Mouse (Mus musculus): ENCODE results near the gene Arhgap19. TPM values are rescaled to one million over a fixed set of nuclear protein-coding genes. Genes with fewer than 3 reads are reported as not detected.

Arhgap19 gene
- polyA plus RNA-seq, 1 experiment from 2014 or later, result 6.3 TPM

GRCm38 (mm10) chr19:41754760-41755159 is 47.1 kb downstream of the Arhgap19 start:
- no peak overlapping the region for H3K9ac ChIP-seq
- H3K27ac ChIP-seq, result no peak overlapping the region
- no peak overlapping the region for H3K4me3 ChIP-seq
- H3K4me2 ChIP-seq, result no peak overlapping the region
- 39% methylated on average over 15 of the region's 15 CpGs for WGBS
- 0 out of 2 replicates have a peak, but pooled peaks have one; percentile 14 for ATAC-seq (ENCODE audit: low FRiP score)
- peaks cover 30% of the 10 kb centered on the region for H3K27me3 ChIP-seq
- peaks cover 28% of the 10 kb centered on the region for H3K4me1 ChIP-seq (replicated peaks)
- H3K9me3 ChIP-seq, result no peaks in the 10 kb centered on the region
- H3K36me3 ChIP-seq, result no peaks in the 10 kb centered on the region

DNA sequence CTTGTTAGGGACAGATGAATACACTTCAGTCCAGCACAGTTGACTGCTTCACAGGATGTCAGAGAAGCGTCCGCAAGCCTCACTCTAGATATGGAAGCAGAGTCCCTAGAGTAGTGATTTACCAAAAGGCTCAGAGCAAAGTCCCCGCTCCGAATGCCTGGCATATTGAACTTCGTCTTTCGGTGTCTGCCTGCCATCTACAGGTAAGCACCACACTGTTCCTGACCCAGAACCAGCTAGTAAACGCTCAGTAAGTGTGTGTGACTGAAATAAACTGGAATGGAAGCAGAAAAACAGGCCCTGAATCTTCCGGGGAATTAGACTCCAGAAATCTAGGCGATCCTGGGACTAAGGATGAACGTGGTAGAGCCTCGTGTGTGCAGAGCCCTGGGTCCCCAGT is 49.9 kb downstream of the Arhgap19 start:
- Histone ChIP-seq H3K27me3 (peaks cover 30% of the 10 kb centered on the region), H3K36me3 (no peaks in the 10 kb centered on the region), H3K9ac (no peak overlapping the region), H3K27ac (0 out of 2 replicates have a peak overlapping the region, but pooled peaks have one; percentile 0), H3K4me2 (no peak overlapping the region), H3K9me3 (no peaks in the 10 kb centered on the region), H3K4me3 (no peak overlapping the region), H3K4me1 (replicated peaks) (peaks cover 33% of the 10 kb centered on the region)
- no peak for ATAC-seq (ENCODE audit: low FRiP score)
- WGBS, result 70% methylated on average over 11 of the region's 11 CpGs

GRCm38 (mm10) chr19:41747436-41747835 is 54.4 kb downstream of the Arhgap19 start:
- WGBS, result 90% methylated on average over 14 of the region's 14 CpGs
- no peak for ATAC-seq (ENCODE audit: low FRiP score)
- H3K4me1 ChIP-seq (replicated peaks), result peaks cover 68% of the 10 kb centered on the region

GRCm38 (mm10) chr19:41745941-41746557 is 55.8 kb downstream of the Arhgap19 start:
- Histone ChIP-seq H3K4me3 (no peak overlapping the region), H3K4me1 (replicated peaks) (peaks cover 73% of the 10 kb centered on the region), H3K36me3 (no peaks in the 10 kb centered on the region), H3K27ac (peak overlapping the region; percentile 79), H3K9ac (no peak overlapping the region), H3K4me2 (no peak overlapping the region), H3K27me3 (peaks cover 18% of the 10 kb centered on the region; the same call in 1 of the 2 replicates), H3K9me3 (no peaks in the 10 kb centered on the region)
- WGBS, result 22% methylated on average over 15 of the region's 15 CpGs
- peak; percentile 85 for ATAC-seq (ENCODE audit: low FRiP score)

More at GRCm38 (mm10) chr19:41747436-41747835, 54.4 kb downstream of the Arhgap19 start:
- H3K36me3 ChIP-seq, result no peaks in the 10 kb centered on the region
- no peak overlapping the region for H3K9ac ChIP-seq
- H3K4me3 ChIP-seq, result no peak overlapping the region
- peaks cover 17% of the 10 kb centered on the region; the same call in 1 of the 2 replicates for H3K27me3 ChIP-seq
- H3K9me3 ChIP-seq, result no peaks in the 10 kb centered on the region
- H3K4me2 ChIP-seq, result no peak overlapping the region
- H3K27ac ChIP-seq, result no peak overlapping the region

DNA sequence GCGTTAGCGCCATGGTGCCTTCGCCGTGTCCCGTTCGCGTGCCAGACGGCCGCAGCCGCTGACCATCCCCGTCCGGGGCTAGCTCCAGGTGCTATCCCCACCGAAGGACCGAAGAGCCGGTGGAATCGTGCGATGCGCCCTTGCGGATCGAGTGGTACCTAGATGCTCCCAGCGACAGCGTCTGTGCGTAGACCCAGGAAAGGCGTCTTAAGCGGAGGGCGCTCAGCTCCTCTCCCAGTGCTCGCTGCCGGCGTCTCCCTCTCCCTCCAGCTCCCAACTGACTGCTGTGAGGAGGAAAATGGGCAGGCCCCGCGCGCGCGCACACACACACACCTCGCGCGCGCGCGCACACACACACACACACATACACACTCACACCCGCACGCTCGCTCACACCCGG is 58.5 kb downstream of the Arhgap19 start, which contains the start of gene Slit1:
Gene Slit1 (minus strand): TSS at position 270 of the 400 bp plus-strand sequence.
- Histone ChIP-seq H3K9ac (peak within 1 kb of the TSS; percentile 87), H3K27me3 (peaks cover 41% of the 10 kb centered on the region), H3K4me2 (peak within 1 kb of the TSS; percentile 76), H3K36me3 (no peaks in the 10 kb centered on the region), H3K4me3 (peak within 1 kb of the TSS; percentile 79), H3K4me1 (replicated peaks) (peaks cover 88% of the 10 kb centered on the region), H3K9me3 (no peaks in the 10 kb centered on the region), H3K27ac (peak within 1 kb of the TSS; percentile 89)
- peak; percentile 30 for ATAC-seq (ENCODE audit: low FRiP score)
- WGBS, result under 1% methylated on average over 40 of the region's 44 CpGs

GRCm38 (mm10) chr19:41738896-41739295 is 63.0 kb downstream of the Arhgap19 start:
- Histone ChIP-seq H3K4me1 (replicated peaks) (peaks cover 88% of the 10 kb centered on the region), H3K27me3 (peaks cover 46% of the 10 kb centered on the region)
- 15% methylated on average over 4 of the region's 4 CpGs for WGBS

GRCm38 (mm10) chr19:41738429-41738805 is 63.4 kb downstream of the Arhgap19 start:
- Histone ChIP-seq H3K9me3 (no peaks in the 10 kb centered on the region), H3K27me3 (peaks cover 50% of the 10 kb centered on the region), H3K9ac (peak overlapping the region; percentile 87), H3K4me3 (peak overlapping the region; percentile 79), H3K4me1 (replicated peaks) (peaks cover 87% of the 10 kb centered on the region), H3K27ac (peak overlapping the region; percentile 82), H3K4me2 (peak overlapping the region; percentile 76), H3K36me3 (no peaks in the 10 kb centered on the region)
- peak; percentile 31; the same call in 1 of the 2 replicates for ATAC-seq (ENCODE audit: low FRiP score)
- WGBS, result 7% methylated on average over 14 of the region's 14 CpGs

More at GRCm38 (mm10) chr19:41738896-41739295, 63.0 kb downstream of the Arhgap19 start:
- H3K4me3 ChIP-seq, result peak overlapping the region; percentile 79
- H3K4me2 ChIP-seq, result peak overlapping the region; percentile 76
- H3K9ac ChIP-seq, result peak overlapping the region; percentile 87
- no peaks in the 10 kb centered on the region for H3K9me3 ChIP-seq
- peak overlapping the region; percentile 82 for H3K27ac ChIP-seq
- no peaks in the 10 kb centered on the region for H3K36me3 ChIP-seq
- no peak for ATAC-seq (ENCODE audit: low FRiP score)

DNA sequence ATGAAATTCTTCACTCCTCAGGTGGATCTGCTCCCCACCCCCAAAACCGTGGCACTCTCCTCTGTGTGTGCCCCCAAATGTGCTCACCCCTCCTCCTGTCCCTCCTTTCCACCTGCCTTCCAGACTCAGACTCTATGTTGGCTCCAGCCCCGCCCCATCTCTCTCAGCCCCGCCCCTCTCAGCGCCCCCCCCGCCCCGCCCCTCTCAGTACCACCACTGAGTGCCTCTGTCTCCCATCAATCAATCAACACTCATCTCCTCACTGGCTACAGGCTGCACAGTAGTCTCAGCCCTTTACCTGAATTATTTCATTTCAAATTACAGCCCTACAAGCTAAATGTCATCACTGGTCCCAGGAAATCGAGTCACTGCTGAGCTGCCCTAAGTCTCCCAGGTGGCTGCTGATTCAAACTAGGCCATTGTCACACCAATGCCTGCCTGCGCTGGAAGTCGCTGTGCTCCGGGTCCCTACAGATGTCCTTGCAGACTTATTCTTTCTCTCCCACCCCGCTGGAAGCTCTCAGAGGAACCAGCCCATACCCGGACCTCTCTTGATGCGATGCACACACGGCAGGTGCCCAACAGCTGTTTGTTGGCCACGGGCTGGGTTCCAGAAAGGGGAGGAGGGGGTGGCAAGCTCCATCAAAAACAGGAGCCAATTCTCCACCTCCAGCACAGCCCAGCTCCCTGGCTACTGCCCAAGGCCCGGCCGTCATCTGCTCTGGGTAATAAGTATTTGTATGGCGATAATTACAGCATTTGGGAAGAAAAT is 64.0 kb downstream of the Arhgap19 start:
- Histone ChIP-seq H3K9ac (peak overlapping the region; percentile 87), H3K27ac (peak overlapping the region; percentile 82), H3K36me3 (no peaks in the 10 kb centered on the region), H3K4me2 (peak overlapping the region; percentile 76), H3K4me1 (replicated peaks) (peaks cover 84% of the 10 kb centered on the region), H3K4me3 (peak overlapping the region; percentile 79), H3K27me3 (peaks cover 47% of the 10 kb centered on the region), H3K9me3 (no peaks in the 10 kb centered on the region)
- peak; percentile 75 for ATAC-seq (ENCODE audit: low FRiP score)
- WGBS, result 2% methylated on average over 18 of the region's 18 CpGs

GRCm38 (mm10) chr19:41734685-41735084 is 67.2 kb downstream of the Arhgap19 start:
- Histone ChIP-seq H3K4me1 (replicated peaks) (peaks cover 52% of the 10 kb centered on the region), H3K9me3 (peaks cover 12% of the 10 kb centered on the region), H3K4me2 (0 out of 2 replicates have a peak overlapping the region, but pooled peaks have one; percentile 2), H3K27ac (0 out of 2 replicates have a peak overlapping the region, but pooled peaks have one; percentile 5), H3K4me3 (no peak overlapping the region), H3K27me3 (peaks cover 22% of the 10 kb centered on the region), H3K36me3 (peaks cover 22% of the 10 kb centered on the region), H3K9ac (no peak overlapping the region)
- 12% methylated on average over 10 of the region's 10 CpGs for WGBS
- 0 out of 2 replicates have a peak, but pooled peaks have one; percentile 47 for ATAC-seq (ENCODE audit: low FRiP score)

- Histone ChIP-seq H3K36me3 (peaks cover 25% of the 10 kb centered on the region), H3K4me1 (replicated peaks) (peaks cover 20% of the 10 kb centered on the region), H3K9ac (no peak overlapping the region), H3K4me3 (no peak overlapping the region), H3K9me3 (peaks cover under 1% of the 10 kb centered on the region; the same call in 1 of the 2 replicates), H3K4me2 (no peak overlapping the region), H3K27ac (peak overlapping the region; percentile 82), H3K27me3 (no peaks in the 10 kb centered on the region)
- 46% methylated on average over 2 of the region's 2 CpGs for WGBS
- ATAC-seq (ENCODE audit: low FRiP score), result no peak
Measured at GRCm38 (mm10) chr19:41725491-41725890, 76.4 kb downstream of the Arhgap19 start.

- 25% methylated on average over 9 of the region's 9 CpGs for WGBS
- Histone ChIP-seq H3K4me3 (no peak overlapping the region), H3K9ac (no peak overlapping the region; the same call in 1 of the 2 replicates), H3K27me3 (no peaks in the 10 kb centered on the region), H3K36me3 (peaks cover 21% of the 10 kb centered on the region), H3K4me2 (no peak overlapping the region), H3K27ac (peak overlapping the region; percentile 82), H3K4me1 (replicated peaks) (peaks cover 20% of the 10 kb centered on the region), H3K9me3 (no peaks in the 10 kb centered on the region)
- peak; percentile 58; the same call in 1 of the 2 replicates for ATAC-seq (ENCODE audit: low FRiP score)
Measured at GRCm38 (mm10) chr19:41724831-41725470, 76.9 kb downstream of the Arhgap19 start.

- Histone ChIP-seq H3K9ac (no peak overlapping the region), H3K27ac (no peak overlapping the region)
- 32% methylated on average over 2 of the region's 2 CpGs for WGBS
Measured at GRCm38 (mm10) chr19:41723337-41723736, 78.5 kb downstream of the Arhgap19 start.

More at GRCm38 (mm10) chr19:41723337-41723736, 78.5 kb downstream of the Arhgap19 start:
- no peak for ATAC-seq (ENCODE audit: low FRiP score)
- no peak overlapping the region for H3K4me3 ChIP-seq
- peaks cover 17% of the 10 kb centered on the region for H3K36me3 ChIP-seq
- H3K9me3 ChIP-seq, result no peaks in the 10 kb centered on the region
- no peak overlapping the region for H3K4me2 ChIP-seq
- 0 out of 2 replicates have a peak, but pooled peaks cover 6% of the 10 kb centered on the region for H3K27me3 ChIP-seq
- peaks cover 35% of the 10 kb centered on the region for H3K4me1 ChIP-seq (replicated peaks)
